Comparison of ENCODE assay signal across 8 mouse cellular contexts in genomic region chr7:75384506-75384911, GRCm38 (mm10).
DNase-seq lines count a peak whose midpoint lies in the region; ATAC-seq lines count a peak whose summit lies in the region.

No protein-coding gene starts in this region.

- 19% methylated on average over 8 of the region's 8 CpGs for WGBS in kidney, embryonic 16.5 days
- WGBS in large intestine, adult 2 months = 3% methylated on average over 8 of the region's 8 CpGs
- 60% methylated on average over 8 of the region's 8 CpGs for WGBS in stomach, embryonic 16.5 days
- 76% methylated on average over 8 of the region's 8 CpGs for whole genome bisulfite sequencing in hindbrain, embryonic 10.5 days

- no peaks in the 10 kb centered on the region for H3K36me3 ChIP-seq in kidney, embryonic 16.5 days (ENCODE audit: insufficient read depth, low read length)
- no peaks in the 10 kb centered on the region for H3K36me3 ChIP-seq in stomach, embryonic 16.5 days (ENCODE audit: control insufficient read depth, insufficient read depth, low read length)
- no peaks in the 10 kb centered on the region for H3K36me3 ChIP-seq in hindbrain, embryonic 10.5 days

- H3K4me2 ChIP-seq in kidney, embryonic 16.5 days (replicated peaks; ENCODE audit: low read depth, low read length) = no peak overlapping the region
- no peak overlapping the region for H3K4me2 ChIP-seq in stomach, embryonic 16.5 days (ENCODE audit: low read depth, low read length)

- peak overlapping the region; percentile 20; the same call in 1 of the 2 replicates for H3K27ac ChIP-seq in kidney, embryonic 16.5 days (ENCODE audit: low read length)
- H3K27ac ChIP-seq in stomach, embryonic 16.5 days (ENCODE audit: low read length) = peak overlapping the region; percentile 57
- no peak overlapping the region for H3K27ac ChIP-seq in hindbrain, embryonic 10.5 days

- ATAC-seq in kidney, embryonic 16.5 days (ENCODE audit: low FRiP score, low TSS enrichment) = peak; percentile 75
- peak; percentile 71; the same call in 1 of the 2 replicates for ATAC-seq in stomach, embryonic 16.5 days (ENCODE audit: insufficient read depth, low FRiP score)

- DNase-seq in adrenal gland, adult (ENCODE audit: inconsistent age in 2 of 2, low spot score in 1 of 2) = peak; percentile 35 to 61
- DNase-seq in adrenal gland, postnatal 14 days = no peak
- no peak for DNase-seq in kidney, postnatal 36 days
- peak; percentile 78 for DNase-seq in large intestine, adult 2 months (ENCODE audit: low read depth, low spot score)
- no peak for DNase-seq in spleen, adult 18-20 months
- no peak for DNase-seq in hindbrain, embryonic 10.5 days (ENCODE audit: low spot score)

- no peaks in the 10 kb centered on the region for H3K27me3 ChIP-seq in kidney, embryonic 16.5 days (ENCODE audit: insufficient read depth, low read length)
- H3K27me3 ChIP-seq in stomach, embryonic 16.5 days (ENCODE audit: control insufficient read depth, insufficient read depth, low read length) = no peaks in the 10 kb centered on the region
- H3K27me3 ChIP-seq in hindbrain, embryonic 10.5 days (ENCODE audit: insufficient read depth, poor library complexity, severe bottlenecking) = no peaks in the 10 kb centered on the region

- no peaks in the 10 kb centered on the region for H3K9me3 ChIP-seq in kidney, embryonic 16.5 days (ENCODE audit: low read length)
- H3K9me3 ChIP-seq in stomach, embryonic 16.5 days (replicated peaks; ENCODE audit: control insufficient read depth, low read length) = no peaks in the 10 kb centered on the region
- no peaks in the 10 kb centered on the region for H3K9me3 ChIP-seq in hindbrain, embryonic 10.5 days

- no peak overlapping the region for H3K9ac ChIP-seq in kidney, embryonic 16.5 days (replicated peaks; ENCODE audit: low read length)
- no peak overlapping the region for H3K9ac ChIP-seq in stomach, embryonic 16.5 days (ENCODE audit: low read length)

- no peak overlapping the region for H3K4me3 ChIP-seq in kidney, embryonic 16.5 days (ENCODE audit: low read length)
- H3K4me3 ChIP-seq in stomach, embryonic 16.5 days (replicated peaks; ENCODE audit: low read length) = no peak overlapping the region
- H3K4me3 ChIP-seq in hindbrain, embryonic 10.5 days = no peak overlapping the region

- H3K4me1 ChIP-seq in kidney, embryonic 16.5 days (ENCODE audit: insufficient read depth, low read length) = no peaks in the 10 kb centered on the region
- H3K4me1 ChIP-seq in stomach, embryonic 16.5 days (ENCODE audit: control insufficient read depth, insufficient read depth, low read length) = no peaks in the 10 kb centered on the region
- no peaks in the 10 kb centered on the region for H3K4me1 ChIP-seq in hindbrain, embryonic 10.5 days (replicated peaks)

Comparison
In these comparisons a context has a peak if more than half of its experiments do, and no peak if none do; other contexts are left out.
1. DNase-seq: peak in adrenal gland, adult (2 of 2) and large intestine, adult 2 months (single experiment); none in adrenal gland, postnatal 14 days (single experiment), kidney, postnatal 36 days (0 of 2), spleen, adult 18-20 months (0 of 2) and hindbrain, embryonic 10.5 days (single experiment).